Mouse (Mus musculus) cerebellum, adult 18-20 months (tissue): Measurements from ENCODE around the gene Nudc.

Experiments used
- DNase-seq, 2 experiments: peaks; one replicate each; pipeline ENCODE4 v3.0.0; 2021

The Nudc gene

DNA sequence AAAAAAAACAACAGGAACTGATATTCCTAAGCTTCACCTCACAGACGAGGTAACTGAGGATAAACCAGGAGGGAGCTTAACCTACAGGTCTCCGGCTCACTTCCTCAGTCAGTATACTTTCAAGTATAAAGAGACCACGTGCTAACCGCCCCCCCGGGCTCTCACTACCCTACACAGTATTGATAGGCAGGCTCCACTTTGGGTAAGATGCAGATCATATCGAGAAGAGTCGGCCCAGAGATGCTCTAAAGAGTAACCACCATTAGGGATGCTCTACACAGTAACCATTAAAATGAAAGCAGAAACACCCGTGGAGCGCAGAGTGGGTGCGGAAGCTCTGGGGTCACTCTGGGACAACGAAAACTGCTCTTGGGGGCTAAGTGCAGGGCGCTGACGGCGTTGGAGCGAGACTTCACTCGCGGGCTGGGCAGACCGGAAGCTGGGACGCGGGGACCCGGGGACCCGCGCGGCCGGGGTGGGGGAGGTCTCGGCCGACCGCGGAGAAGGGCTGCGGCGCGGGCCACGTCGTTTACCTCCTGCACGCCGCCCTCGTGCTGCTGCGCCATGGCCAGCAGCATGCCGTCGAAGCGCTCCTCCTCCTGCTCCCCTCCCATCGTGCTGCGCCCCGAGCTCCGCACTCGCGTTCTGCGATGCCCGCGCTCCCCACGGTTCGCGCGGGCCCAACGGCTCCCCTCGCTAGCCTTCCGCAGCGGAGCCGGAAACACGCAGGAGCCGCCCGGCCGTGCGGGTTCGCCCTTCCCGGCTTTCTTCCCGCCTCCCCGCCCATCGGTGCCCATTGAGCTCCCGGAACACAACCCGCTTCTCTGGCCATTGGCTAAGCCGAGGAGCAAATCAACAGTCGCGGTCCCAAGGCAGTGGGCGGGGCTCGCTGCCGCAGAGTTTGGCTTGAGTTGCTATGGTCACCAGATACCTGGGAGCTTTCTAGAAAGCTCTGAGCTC is at the start of gene Nudc:
TSS of gene Nudc (minus strand) at position 725 of the 960 bp plus-strand sequence.
- DNase-seq: peak; percentile 96 to 99

DNA sequence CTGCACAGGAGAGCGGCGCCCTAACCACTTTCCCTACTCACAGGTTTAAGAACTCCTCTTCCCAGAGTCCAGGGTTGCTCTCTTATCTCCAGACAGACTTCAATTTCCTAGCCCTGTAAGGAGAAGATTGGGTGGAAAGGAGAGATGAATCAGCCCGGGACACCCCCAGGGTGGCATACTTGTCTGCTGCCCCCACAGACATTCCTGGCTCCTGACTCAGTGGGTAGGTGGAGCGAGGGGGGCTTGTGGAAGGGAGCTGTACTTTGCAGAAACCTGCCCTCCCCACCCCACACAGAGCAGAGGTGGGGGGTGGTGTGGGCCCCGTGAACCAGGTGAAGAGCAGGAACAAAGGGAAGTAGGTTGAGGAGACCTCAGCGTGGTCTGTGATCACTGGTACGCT is 49.7 kb upstream of the Nudc start:
- DNase-seq: no peak

DNA sequence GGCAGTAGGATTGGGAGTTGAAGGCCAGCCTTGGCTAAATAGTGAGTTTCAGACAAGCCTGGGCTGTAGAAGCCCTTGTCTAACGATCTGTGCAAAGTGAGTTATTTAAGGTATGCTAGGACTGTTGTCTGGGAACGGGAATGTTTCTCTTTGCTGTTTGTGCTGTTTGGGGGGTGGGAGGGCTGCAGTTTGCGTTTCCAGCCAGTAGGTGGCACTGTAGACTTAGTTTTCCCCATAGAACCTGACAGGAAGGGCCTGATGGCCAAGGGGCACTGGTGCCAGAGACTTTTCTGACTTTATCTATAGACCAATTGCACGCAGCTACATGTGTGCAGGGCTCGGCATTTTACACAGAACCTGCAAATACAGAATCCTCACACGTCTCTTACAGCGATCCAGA is 46.8 kb upstream of the Nudc start:
- peak; percentile 54 to 77 for DNase-seq

GRCm38 (mm10) chr4:133584059-133584951 is 38.5 kb upstream of the Nudc start, which contains the start of gene Gpn2:
TSS of gene Gpn2 (plus strand) at chr4:133584362.
- peak; percentile 79 to 87 for DNase-seq

- no peak for DNase-seq
Measured at GRCm38 (mm10) chr4:133583690-133584058, 37.9 kb upstream of the Nudc start.

- DNase-seq: no peak
Measured at GRCm38 (mm10) chr4:133577983-133578382, 32.2 kb upstream of the Nudc start.

DNA sequence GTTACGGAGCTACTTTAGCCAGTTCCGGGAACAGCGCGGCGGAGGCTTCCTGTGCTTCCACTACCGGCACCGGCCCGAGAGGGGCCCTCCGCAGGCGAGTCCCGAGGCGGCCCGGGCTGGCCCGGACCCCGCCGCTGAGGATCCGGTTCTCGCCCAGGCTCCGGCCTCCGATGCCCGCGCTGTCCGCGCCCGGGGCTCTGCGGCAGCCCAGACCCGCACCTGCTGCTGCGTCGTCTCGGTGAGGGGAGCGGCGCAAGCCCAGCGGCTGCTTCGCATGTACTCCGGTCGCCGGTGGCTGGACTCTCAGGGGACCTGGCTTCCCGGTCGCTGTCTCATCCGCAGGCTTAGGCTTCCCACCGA is 29.0 kb upstream of the Nudc start:
- no peak for DNase-seq

GRCm38 (mm10) chr4:133574070-133574842 is 28.5 kb upstream of the Nudc start, which contains the start of gene Gpatch3:
TSS of gene Gpatch3 (plus strand) at chr4:133574745.
- peak; percentile 92 to 93 for DNase-seq

- no peak for DNase-seq
Measured at GRCm38 (mm10) chr4:133570066-133570466, 24.3 kb upstream of the Nudc start.

DNA sequence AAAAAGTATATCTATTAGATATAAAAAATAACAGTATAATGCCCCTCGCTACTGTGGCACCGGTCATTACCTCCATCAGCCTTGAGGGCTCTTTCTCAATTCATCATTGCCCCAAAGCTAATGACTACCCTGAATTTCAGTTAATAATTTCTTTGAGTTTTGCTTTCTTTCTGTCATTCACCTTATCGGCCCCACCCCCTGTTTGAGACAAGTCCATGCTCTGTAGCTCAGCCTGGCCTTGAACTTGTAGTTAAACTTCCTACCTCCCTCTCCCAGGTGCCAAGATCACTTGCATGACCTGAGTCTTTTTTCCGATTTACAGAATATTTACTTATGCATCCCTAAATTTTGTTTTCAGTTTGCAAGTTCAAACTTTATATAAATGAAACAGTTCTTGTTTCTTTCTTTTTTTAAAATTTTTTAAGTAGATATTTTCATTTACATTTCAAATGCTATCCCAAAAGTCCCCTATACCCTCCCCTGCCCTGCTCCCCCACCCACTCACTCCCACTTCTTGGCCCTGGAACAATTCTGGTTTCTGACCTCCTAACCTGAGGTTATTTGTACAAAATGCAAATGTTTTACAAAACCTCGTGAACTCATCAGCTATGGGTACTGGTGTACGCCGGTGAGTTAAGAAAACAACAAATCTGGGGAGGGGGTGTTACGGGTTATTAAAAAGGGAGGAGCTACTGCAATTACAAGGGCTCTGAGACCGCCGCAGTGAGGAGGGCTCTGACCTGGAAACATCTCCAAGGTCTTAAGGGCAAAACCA is 23.7 kb upstream of the Nudc start:
- DNase-seq: no peak

DNA sequence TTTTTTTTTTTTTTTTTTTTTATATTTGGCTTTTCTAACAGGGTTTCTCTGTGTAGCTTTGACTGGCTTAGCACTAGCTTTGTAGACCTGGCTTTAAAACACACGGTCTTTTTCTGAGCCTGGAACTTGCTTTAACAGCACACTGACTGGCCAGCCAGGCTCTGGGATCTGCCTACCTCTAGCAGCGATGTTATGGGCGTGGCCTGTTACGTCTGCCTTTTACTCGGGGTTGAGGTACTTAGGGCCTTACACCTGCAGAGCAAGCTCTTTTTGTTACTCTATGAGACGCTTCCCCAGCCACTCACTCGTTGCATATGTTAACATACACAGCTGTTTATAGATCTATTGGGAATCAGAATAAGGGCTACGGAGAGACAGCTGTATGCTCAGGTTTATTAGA is 21.5 kb upstream of the Nudc start:
- no peak for DNase-seq

- DNase-seq: peak; percentile 89 to 90
Measured at GRCm38 (mm10) chr4:133563123-133563571, 17.4 kb upstream of the Nudc start.

DNA sequence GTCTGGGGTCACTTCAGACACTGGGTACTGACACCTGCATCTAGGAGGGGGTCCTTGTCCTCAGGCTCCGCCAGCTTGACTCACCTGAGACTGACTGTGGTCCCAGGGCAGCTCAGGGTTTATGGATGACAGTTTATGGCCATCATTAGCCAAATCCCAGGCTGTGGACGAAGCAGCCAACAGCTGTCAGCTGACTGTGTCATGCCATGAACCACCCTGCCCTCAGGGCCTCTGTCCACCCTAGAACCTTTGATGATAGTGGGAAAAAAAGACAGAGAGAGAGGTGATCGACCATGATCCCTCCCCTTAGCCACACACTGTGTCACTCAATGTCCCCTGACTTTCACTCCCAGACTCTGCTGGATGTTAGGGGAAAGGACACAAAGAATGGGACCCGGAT is 15.8 kb upstream of the Nudc start:
- DNase-seq: no peak

- no peak for DNase-seq
Measured at GRCm38 (mm10) chr4:133559846-133560245, 14.1 kb upstream of the Nudc start.

GRCm38 (mm10) chr4:133557041-133557717 is 11.4 kb upstream of the Nudc start:
- DNase-seq: no peak

DNA sequence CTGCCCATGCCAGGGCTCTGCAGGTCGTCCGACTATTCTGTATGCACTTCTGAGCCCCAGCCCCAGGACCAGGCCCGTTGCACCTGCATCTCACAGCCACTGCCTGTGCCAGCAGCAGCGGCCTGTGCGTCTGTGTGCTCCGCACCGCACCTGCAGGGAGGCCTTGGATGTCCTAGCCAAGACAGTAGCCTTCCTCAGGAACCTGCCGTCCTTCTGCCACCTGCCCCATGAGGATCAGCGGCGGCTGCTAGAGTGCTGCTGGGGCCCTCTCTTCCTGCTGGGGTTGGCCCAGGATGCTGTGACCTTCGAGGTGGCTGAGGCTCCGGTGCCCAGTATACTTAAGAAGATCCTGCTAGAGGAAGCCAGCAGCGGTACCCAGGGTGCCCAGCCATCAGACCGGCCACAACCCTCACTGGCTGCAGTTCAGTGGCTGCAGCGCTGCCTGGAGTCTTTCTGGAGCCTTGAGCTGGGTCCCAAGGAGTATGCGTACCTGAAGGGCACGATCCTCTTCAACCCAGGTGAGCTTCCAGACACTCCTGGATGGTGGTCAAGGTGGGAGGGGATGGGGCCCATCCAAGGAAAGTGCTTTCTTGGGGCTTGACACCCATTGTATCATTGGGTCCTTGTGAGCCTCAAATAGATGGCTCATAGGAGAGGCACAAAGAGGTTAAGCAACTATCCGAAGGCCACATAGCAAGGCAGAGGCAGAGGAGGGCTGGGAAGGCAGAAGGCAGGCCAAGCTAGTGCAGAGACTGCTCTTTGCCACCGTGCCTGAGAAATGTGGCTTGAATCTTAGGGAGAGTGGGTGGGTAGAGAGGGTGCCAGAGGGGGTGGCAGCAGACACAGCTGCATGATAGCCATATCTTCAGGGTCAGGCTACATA is 7.9 kb upstream of the Nudc start:
- peak; percentile 22 to 50 for DNase-seq

DNA sequence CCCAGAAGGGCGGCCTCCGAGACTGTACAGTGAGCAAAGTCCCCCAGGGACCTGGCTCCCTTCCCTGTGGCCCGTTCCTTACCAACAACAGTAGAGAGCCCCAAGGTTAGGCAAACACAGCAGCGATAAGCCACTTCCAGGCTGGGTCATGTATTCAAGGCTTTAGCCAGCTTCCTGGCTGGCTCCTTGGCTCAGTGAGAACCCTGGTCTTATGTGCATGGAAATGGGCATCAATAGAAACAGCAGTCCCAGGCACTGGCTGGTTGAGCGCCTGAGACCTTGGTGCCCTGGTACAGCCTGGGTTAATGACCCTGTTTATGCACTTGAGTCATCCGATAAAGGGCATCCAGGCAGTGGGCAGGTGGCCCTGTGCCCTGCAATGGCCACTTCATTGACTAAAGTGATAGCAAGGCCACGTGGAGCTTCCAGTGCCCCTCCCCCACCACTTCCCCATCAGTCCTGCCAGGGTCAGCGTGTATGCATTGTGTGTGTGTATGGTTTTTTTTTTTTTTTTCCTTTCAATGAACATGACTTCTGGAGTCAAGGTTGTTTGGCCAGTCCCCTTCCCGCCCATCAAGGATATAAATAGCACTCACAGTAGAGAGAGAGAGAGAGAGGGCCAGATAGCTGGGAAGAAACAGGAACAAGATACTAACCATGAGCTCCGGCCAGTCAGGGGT is 7.1 kb upstream of the Nudc start, which contains the start of gene Nr0b2:
TSS of gene Nr0b2 (plus strand) at position 609 of the 680 bp plus-strand sequence.
- DNase-seq: peak in 1 of 2 experiments; percentile 28

GRCm38 (mm10) chr4:133552029-133552428 is 6.2 kb upstream of the Nudc start:
- no peak for DNase-seq

DNA sequence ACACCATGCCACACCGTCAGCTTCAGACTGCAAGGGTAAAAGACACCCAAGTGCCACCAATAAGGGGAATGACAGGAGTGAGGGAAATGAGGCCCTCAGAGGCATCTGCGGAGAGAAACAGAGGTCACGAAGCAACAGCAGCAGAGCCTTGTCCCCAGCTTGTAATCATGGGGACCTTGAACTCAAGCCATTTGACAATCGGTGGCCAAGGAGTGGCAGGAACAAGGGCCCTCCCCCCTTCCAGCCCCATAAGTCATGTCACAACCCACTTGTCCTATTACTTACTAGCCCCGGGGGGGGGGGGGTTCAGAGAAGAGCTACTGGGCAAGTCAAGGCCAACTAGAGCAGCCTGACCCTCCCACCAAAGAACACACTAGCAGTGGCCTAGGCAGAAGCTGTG is 9.1 kb downstream of the Nudc start:
- DNase-seq: no peak
